In genomic region chr5:110968566-110968965, GRCm38 (mm10) we compare ENCODE assay signal across 19 mouse cellular contexts.
DNase-seq lines count a peak whose midpoint lies in the region; ATAC-seq and TF ChIP-seq lines count a peak whose summit lies in the region.
"Had no signal": no experiment of that assay in that cellular context is flagged by ENCODE, and none has a peak within 500 bp of the region (broad histone marks: within the 10 kb centered on the region; RNA-seq: fewer than 3 reads in every experiment).

No protein-coding gene starts in this region.

- no peaks in the 10 kb centered on the region for H3K27me3 ChIP-seq in forebrain, embryonic 15.5 days
- no peaks in the 10 kb centered on the region for H3K27me3 ChIP-seq in forebrain, embryonic 13.5 days
- H3K27me3 ChIP-seq in forebrain, postnatal 0 days (ENCODE audit: insufficient read depth, low read length): no peaks in the 10 kb centered on the region
- no peaks in the 10 kb centered on the region for H3K27me3 ChIP-seq in forebrain, embryonic 10.5 days (ENCODE audit: poor library complexity, severe bottlenecking)
- H3K27me3 ChIP-seq in heart, embryonic 10.5 days (ENCODE audit: insufficient read depth, poor library complexity, severe bottlenecking): no peaks in the 10 kb centered on the region
- no peaks in the 10 kb centered on the region for H3K27me3 ChIP-seq in heart, embryonic 11.5 days (ENCODE audit: control insufficient read depth, insufficient read depth, low read length)
- no peaks in the 10 kb centered on the region for H3K27me3 ChIP-seq in embryonic facial prominence, embryonic 10.5 days (replicated peaks; ENCODE audit: low read depth, poor library complexity, severe bottlenecking)
- H3K27me3 ChIP-seq: embryonic facial prominence, embryonic 13.5 days; embryonic facial prominence, embryonic 15.5 days had no signal

- H3K27ac ChIP-seq in forebrain, embryonic 15.5 days (replicated peaks): peak overlapping the region; percentile 33
- H3K27ac ChIP-seq in forebrain, embryonic 13.5 days: no peak overlapping the region
- H3K27ac ChIP-seq in forebrain, postnatal 0 days (ENCODE audit: low read depth, low read length): peak overlapping the region; percentile 40; the same call in 1 of the 2 replicates
- no peak overlapping the region for H3K27ac ChIP-seq in forebrain, embryonic 10.5 days
- no peak overlapping the region for H3K27ac ChIP-seq in heart, embryonic 10.5 days
- H3K27ac ChIP-seq in heart, embryonic 11.5 days (ENCODE audit: low read depth, low read length): no peak overlapping the region
- H3K27ac ChIP-seq in embryonic facial prominence, embryonic 10.5 days (replicated peaks): 0 out of 2 replicates have a peak overlapping the region, but pooled peaks have one; percentile 14
- H3K27ac ChIP-seq: embryonic facial prominence, embryonic 13.5 days; embryonic facial prominence, embryonic 15.5 days had no signal

- H3K4me1 ChIP-seq in forebrain, embryonic 15.5 days: peaks cover 24% of the 10 kb centered on the region
- H3K4me1 ChIP-seq in forebrain, embryonic 13.5 days: peaks cover 18% of the 10 kb centered on the region
- peaks cover 5% of the 10 kb centered on the region; the same call in 1 of the 2 replicates for H3K4me1 ChIP-seq in forebrain, postnatal 0 days (ENCODE audit: insufficient read depth)
- peaks cover 5% of the 10 kb centered on the region for H3K4me1 ChIP-seq in forebrain, embryonic 10.5 days
- peaks cover 21% of the 10 kb centered on the region for H3K4me1 ChIP-seq in heart, embryonic 10.5 days
- peaks cover 14% of the 10 kb centered on the region for H3K4me1 ChIP-seq in heart, embryonic 11.5 days (ENCODE audit: control insufficient read depth, insufficient read depth, low read length)
- no peaks in the 10 kb centered on the region for H3K4me1 ChIP-seq in embryonic facial prominence, embryonic 10.5 days
- H3K4me1 ChIP-seq: embryonic facial prominence, embryonic 15.5 days had no signal

- H3K4me2 ChIP-seq in forebrain, embryonic 15.5 days (replicated peaks): no peak overlapping the region
- no peak overlapping the region for H3K4me2 ChIP-seq in forebrain, embryonic 13.5 days
- H3K4me2 ChIP-seq in forebrain, postnatal 0 days (ENCODE audit: low read depth): no peak overlapping the region
- no peak overlapping the region for H3K4me2 ChIP-seq in heart, embryonic 11.5 days
- H3K4me2 ChIP-seq: embryonic facial prominence, embryonic 13.5 days; embryonic facial prominence, embryonic 15.5 days had no signal

- no peaks in the 10 kb centered on the region for H3K9me3 ChIP-seq in forebrain, embryonic 15.5 days
- no peaks in the 10 kb centered on the region for H3K9me3 ChIP-seq in forebrain, embryonic 13.5 days (replicated peaks)
- no peaks in the 10 kb centered on the region for H3K9me3 ChIP-seq in forebrain, postnatal 0 days (ENCODE audit: low read length)
- H3K9me3 ChIP-seq in forebrain, embryonic 10.5 days: no peaks in the 10 kb centered on the region
- H3K9me3 ChIP-seq in heart, embryonic 10.5 days: no peaks in the 10 kb centered on the region
- H3K9me3 ChIP-seq in heart, embryonic 11.5 days (replicated peaks; ENCODE audit: control insufficient read depth, low read length): no peaks in the 10 kb centered on the region
- H3K9me3 ChIP-seq in embryonic facial prominence, embryonic 10.5 days: no peaks in the 10 kb centered on the region
- H3K9me3 ChIP-seq: embryonic facial prominence, embryonic 13.5 days; embryonic facial prominence, embryonic 15.5 days had no signal

- no peak overlapping the region for H3K9ac ChIP-seq in forebrain, embryonic 15.5 days (replicated peaks)
- no peak overlapping the region for H3K9ac ChIP-seq in forebrain, embryonic 13.5 days
- no peak overlapping the region for H3K9ac ChIP-seq in forebrain, postnatal 0 days
- H3K9ac ChIP-seq in heart, embryonic 11.5 days (ENCODE audit: low read depth, low read length): no peak overlapping the region
- H3K9ac ChIP-seq: embryonic facial prominence, embryonic 13.5 days; embryonic facial prominence, embryonic 15.5 days had no signal

- no peak for ATAC-seq in forebrain, embryonic 15.5 days (replicated peaks)
- no peak for ATAC-seq in forebrain, embryonic 13.5 days
- no peak for ATAC-seq in forebrain, postnatal 0 days
- ATAC-seq in heart, embryonic 11.5 days (replicated peaks; ENCODE audit: insufficient number of reproducible peaks, low FRiP score, low TSS enrichment): no peak

- no peak overlapping the region for H3K4me3 ChIP-seq in forebrain, embryonic 15.5 days
- no peak overlapping the region for H3K4me3 ChIP-seq in forebrain, embryonic 13.5 days
- no peak overlapping the region for H3K4me3 ChIP-seq in forebrain, postnatal 0 days (ENCODE audit: low read depth, low read length)
- no peak overlapping the region for H3K4me3 ChIP-seq in forebrain, embryonic 10.5 days
- no peak overlapping the region for H3K4me3 ChIP-seq in heart, embryonic 10.5 days
- no peak overlapping the region for H3K4me3 ChIP-seq in heart, embryonic 11.5 days (ENCODE audit: low read depth, low read length)
- no peak overlapping the region for H3K4me3 ChIP-seq in embryonic facial prominence, embryonic 10.5 days
- H3K4me3 ChIP-seq: embryonic facial prominence, embryonic 13.5 days; embryonic facial prominence, embryonic 15.5 days; erythroblast, embryonic 14.5 days had no signal

- 59% methylated on average over 1 of the region's 1 CpGs for WGBS in forebrain, embryonic 15.5 days
- 51% methylated on average over 1 of the region's 1 CpGs for WGBS in forebrain, embryonic 13.5 days
- WGBS in forebrain, postnatal 0 days: 61% methylated on average over 1 of the region's 1 CpGs
- 80% methylated on average over 1 of the region's 1 CpGs for WGBS in forebrain, embryonic 10.5 days
- 64% methylated on average over 1 of the region's 1 CpGs for WGBS in heart, embryonic 10.5 days
- WGBS in heart, embryonic 11.5 days (ENCODE audit: insufficient replicate concordance): 67% methylated on average over 1 of the region's 1 CpGs
- 73% methylated on average over 1 of the region's 1 CpGs for WGBS in embryonic facial prominence, embryonic 10.5 days

- TF ChIP-seq CTCF in forebrain, postnatal 0 days (IDR thresholded peaks at IDR 0.05; ENCODE audit: low read depth): no peak

- no peaks in the 10 kb centered on the region for H3K36me3 ChIP-seq in forebrain, embryonic 15.5 days
- H3K36me3 ChIP-seq in forebrain, embryonic 13.5 days (ENCODE audit: poor library complexity, severe bottlenecking): no peaks in the 10 kb centered on the region
- H3K36me3 ChIP-seq in forebrain, postnatal 0 days (ENCODE audit: insufficient read depth): no peaks in the 10 kb centered on the region
- H3K36me3 ChIP-seq in forebrain, embryonic 10.5 days (replicated peaks): no peaks in the 10 kb centered on the region; the same call in 1 of the 2 replicates
- no peaks in the 10 kb centered on the region for H3K36me3 ChIP-seq in heart, embryonic 10.5 days
- H3K36me3 ChIP-seq in heart, embryonic 11.5 days (ENCODE audit: control insufficient read depth, insufficient read depth, low read length): no peaks in the 10 kb centered on the region
- H3K36me3 ChIP-seq in embryonic facial prominence, embryonic 10.5 days (replicated peaks): no peaks in the 10 kb centered on the region
- H3K36me3 ChIP-seq: embryonic facial prominence, embryonic 13.5 days had no signal

- no peak for DNase-seq in forebrain, postnatal 0 days
- DNase-seq in forebrain, embryonic 10.5 days (ENCODE audit: extremely low spot score, low spot score): no peak
- peak; percentile 56 for DNase-seq in heart, embryonic 10.5 days (ENCODE audit: low spot score)
- DNase-seq in embryonic facial prominence, embryonic 10.5 days (ENCODE audit: low spot score): no peak
- no peak for DNase-seq in right cerebral cortex, postnatal 25 days
- DNase-seq: adrenal gland, adult 2 months; adrenal gland, postnatal 10 days; adrenal gland, postnatal 25 days; cerebellum, adult 11-12 months; cerebellum, adult 2 months; cerebellum, adult 9-10 months; cerebellum, postnatal 10 days; cerebellum, postnatal 25 days had no signal

Comparison
In these comparisons a context has a peak if more than half of its experiments do, and no peak if none do; other contexts are left out.
1. H3K27ac ChIP-seq: peak in forebrain, embryonic 15.5 days (single experiment), forebrain, postnatal 0 days (single experiment) and embryonic facial prominence, embryonic 10.5 days (single experiment); none in forebrain, embryonic 13.5 days (single experiment), forebrain, embryonic 10.5 days (single experiment), heart, embryonic 10.5 days (single experiment) and heart, embryonic 11.5 days (single experiment).